Mouse (Mus musculus) myocyte (in vitro differentiated cells): ENCODE results near the gene Ecm2. TPM values are rescaled to one million over a fixed set of nuclear protein-coding genes. Genes with fewer than 3 reads are reported as not detected.

Experiments
- H3K27me3 ChIP-seq: one replicate; pipeline ENCODE4 v1.6.1; 2011; ENCODE audit not compliant: control insufficient read depth, insufficient read depth, insufficient read length
- H3K36me3 ChIP-seq: one replicate; pipeline ENCODE4 v1.6.1; 2011; ENCODE audit not compliant: control insufficient read depth, insufficient read depth
- H3K4me2 ChIP-seq: one replicate; pipeline ENCODE4 v1.6.1; 2011; ENCODE audit warnings: low read depth, control low read depth
- H3K4me3 ChIP-seq: one replicate; pipeline ENCODE4 v1.5.1; 2011; ENCODE audit warnings: mild to moderate bottlenecking, control low read depth, moderate library complexity
- H3K79me2 ChIP-seq: one replicate; pipeline ENCODE4 v1.6.1; 2011; ENCODE audit not compliant: control insufficient read depth, insufficient read depth
- H3ac ChIP-seq: one replicate; pipeline ENCODE4 v1.6.1; 2011; ENCODE audit not compliant: control insufficient read depth, insufficient read length
- CEBPB ChIP-seq: IDR thresholded peaks from 2 replicates; pipeline ENCODE4 v1.6.1; 2011; ENCODE audit warnings: mild to moderate bottlenecking, moderate library complexity; ENCODE audit not compliant: poor library complexity, insufficient read depth, severe bottlenecking
- MAX ChIP-seq: IDR thresholded peaks from one replicate; pipeline ENCODE4 v1.6.1; 2011; ENCODE audit warnings: low read depth, mild to moderate bottlenecking, control low read depth
- MYOD1 ChIP-seq, 3 experiments: IDR thresholded peaks; one replicate each; pipeline ENCODE4 v1.6.1; 2011; ENCODE audit warnings: control low read depth in 2 of 3, low read depth in 2 of 3, mild to moderate bottlenecking in 2 of 3, moderate library complexity in 1 of 3; ENCODE audit not compliant: insufficient read length in 2 of 3, control insufficient read depth in 1 of 3
- MYOG ChIP-seq, 3 experiments: IDR thresholded peaks; one replicate each; pipeline ENCODE4 v1.6.1; 2011; ENCODE audit warnings: control low read depth in 2 of 3, low read depth in 2 of 3, mild to moderate bottlenecking in 2 of 3; ENCODE audit not compliant: insufficient read length in 2 of 3, control insufficient read depth in 1 of 3, insufficient read depth in 1 of 3
- POLR2A ChIP-seq: IDR thresholded peaks from one replicate; pipeline ENCODE4 v1.6.1; 2011; ENCODE audit warnings: low read depth, mild to moderate bottlenecking, control low read depth, moderate library complexity; ENCODE audit not compliant: insufficient read length
- POLR2AphosphoS2 ChIP-seq: IDR thresholded peaks from one replicate; pipeline ENCODE4 v1.6.1; 2011; ENCODE audit warnings: low read depth, control low read depth; ENCODE audit not compliant: insufficient read length
- REST ChIP-seq: IDR thresholded peaks from one replicate; pipeline ENCODE4 v1.6.1; 2011; ENCODE audit warnings: mild to moderate bottlenecking, control low read depth, moderate library complexity; ENCODE audit not compliant: insufficient read depth, insufficient read length
- TCF12 ChIP-seq: IDR thresholded peaks from one replicate; pipeline ENCODE4 v1.6.1; 2011; ENCODE audit warnings: mild to moderate bottlenecking, control low read depth; ENCODE audit not compliant: poor library complexity, insufficient read depth, severe bottlenecking
- TCF3 ChIP-seq: IDR thresholded peaks from one replicate; pipeline ENCODE4 v1.6.1; 2011; ENCODE audit warnings: low read depth, control low read depth; ENCODE audit not compliant: insufficient read length
- USF1 ChIP-seq: IDR thresholded peaks from one replicate; pipeline ENCODE4 v1.6.1; 2011; ENCODE audit warnings: low read depth, mild to moderate bottlenecking, control low read depth, moderate library complexity
- polyA plus RNA-seq: library from polyadenylated mRNA; unstranded; fragments of >200 nt; fragmentation: generic; extraction: Trizol; gene quantifications from one replicate; pipeline ENCODE4 v1.2.1, GENCODE M21; 2012; ENCODE audit warnings: missing spikeins

Ecm2 gene
- polyA plus RNA-seq, 1 experiment: 0.08 TPM

- Histone ChIP-seq H3K27me3 (no peaks in the 10 kb centered on the region), H3K36me3 (no peaks in the 10 kb centered on the region), H3K4me3 (no peak overlapping the region), H3K79me2 (no peaks in the 10 kb centered on the region), H3ac (no peak overlapping the region), H3K4me2 (no peak overlapping the region)
- no peak for TF ChIP-seq TCF3
- TF ChIP-seq CEBPB: no peak
Measured at GRCm38 (mm10) chr13:49560886-49561285, 56.3 kb downstream of the Ecm2 start.

- Histone ChIP-seq H3K4me3 (no peak overlapping the region), H3K4me2 (no peak overlapping the region), H3K79me2 (no peaks in the 10 kb centered on the region), H3K27me3 (no peaks in the 10 kb centered on the region), H3ac (no peak overlapping the region), H3K36me3 (no peaks in the 10 kb centered on the region)
- TF ChIP-seq POLR2A (no peak), MAX (no peak), MYOD1 (IDR thresholded peaks at IDR 0.05; ENCODE audit: control insufficient read depth in 1 of 3, insufficient read length in 2 of 3, low read depth in 2 of 3) (peak in 2 of 3 experiments; percentile 30 to 50), USF1 (no peak)
Measured at GRCm38 (mm10) chr13:49564347-49564746, 59.7 kb downstream of the Ecm2 start.

GRCm38 (mm10) chr13:49570371-49570770, 65.8 kb downstream of the Ecm2 start:
- no peak overlapping the region for H3ac ChIP-seq
- no peaks in the 10 kb centered on the region for H3K36me3 ChIP-seq
- H3K4me3 ChIP-seq: no peak overlapping the region
- H3K27me3 ChIP-seq: no peaks in the 10 kb centered on the region
- H3K4me2 ChIP-seq: no peak overlapping the region
- no peaks in the 10 kb centered on the region for H3K79me2 ChIP-seq
- TF ChIP-seq MYOD1 (IDR thresholded peaks at IDR 0.05; ENCODE audit: control insufficient read depth in 1 of 3, insufficient read length in 2 of 3, low read depth in 2 of 3) (no peak), USF1 (no peak), MAX (no peak), POLR2A (no peak), POLR2AphosphoS2 (no peak)

- no peak for TF ChIP-seq MYOG (IDR thresholded peaks at IDR 0.05; ENCODE audit: control insufficient read depth in 1 of 3, insufficient read depth in 1 of 3, insufficient read length in 2 of 3, low read depth in 2 of 3)
- no peak for TF ChIP-seq TCF3
- no peak for TF ChIP-seq TCF12
- no peak for TF ChIP-seq REST
- no peak for TF ChIP-seq POLR2A
- H3ac ChIP-seq: no peak overlapping the region
- no peaks in the 10 kb centered on the region for H3K79me2 ChIP-seq
Measured at GRCm38 (mm10) chr13:49571418-49571817, 66.8 kb downstream of the Ecm2 start.

GRCm38 (mm10) chr13:49581541-49582530, 77.2 kb downstream of the Ecm2 start, which contains the start of gene Omd:
TSS of gene Omd (plus strand) at chr13:49582462.
- Histone ChIP-seq H3K27me3 (no peaks in the 10 kb centered on the region), H3K36me3 (no peaks in the 10 kb centered on the region), H3ac (no peak within 1 kb of the TSS), H3K4me3 (no peak within 1 kb of the TSS), H3K79me2 (no peaks in the 10 kb centered on the region), H3K4me2 (peak within 1 kb of the TSS; percentile 69)
- TF ChIP-seq TCF12 (no peak), POLR2A (no peak), MYOD1 (IDR thresholded peaks at IDR 0.05; ENCODE audit: control insufficient read depth in 1 of 3, insufficient read length in 2 of 3, low read depth in 2 of 3) (no peak), MAX (no peak), REST (no peak), TCF3 (no peak), MYOG (IDR thresholded peaks at IDR 0.05; ENCODE audit: control insufficient read depth in 1 of 3, insufficient read depth in 1 of 3, insufficient read length in 2 of 3, low read depth in 2 of 3) (no peak), CEBPB (no peak), USF1 (no peak)

More at GRCm38 (mm10) chr13:49571418-49571817, 66.8 kb downstream of the Ecm2 start:
- Histone ChIP-seq H3K36me3 (no peaks in the 10 kb centered on the region), H3K27me3 (no peaks in the 10 kb centered on the region), H3K4me3 (no peak overlapping the region), H3K4me2 (no peak overlapping the region)

Other genes with a start within 250 kb of the Ecm2 start
- gene Fgd3, start 184.5 kb upstream of the Ecm2 start, polyA plus RNA-seq: 15.5 TPM
- gene Bicd2, start 163.2 kb upstream of the Ecm2 start, polyA plus RNA-seq: 94.9 TPM
- gene Ippk, start 83.6 kb upstream of the Ecm2 start, polyA plus RNA-seq: 4.5 TPM
- gene Tes3-ps, start 11.5 kb upstream of the Ecm2 start, polyA plus RNA-seq: 0.61 TPM
- 0.37 TPM for gene Aspn, start 39.6 kb downstream of the Ecm2 start, polyA plus RNA-seq
- gene Omd, start 77.7 kb downstream of the Ecm2 start, polyA plus RNA-seq: 0.14 TPM
- gene Ogn, start 103.2 kb downstream of the Ecm2 start, polyA plus RNA-seq: 19.5 TPM
- 6.3 TPM for gene Cenpp, start 148.0 kb downstream of the Ecm2 start, polyA plus RNA-seq
- 3.0 TPM for gene Nol8, start 148.3 kb downstream of the Ecm2 start, polyA plus RNA-seq
- 128 TPM for gene Iars, start 177.3 kb downstream of the Ecm2 start, polyA plus RNA-seq